Mouse (Mus musculus) layer of hippocampus, postnatal 25 days (tissue): Measurements from ENCODE around the gene Ap2a1. TPM values are rescaled to one million over a fixed set of nuclear protein-coding genes. Genes with fewer than 3 reads are reported as not detected.

Source experiments
- DNase-seq, 2 experiments: peaks; one replicate each; pipeline ENCODE4 v3.0.0; 2022; ENCODE audit warnings: mixed read lengths in 2 of 2, low spot score in 1 of 2; ENCODE audit errors: extremely low spot score in 1 of 2
- total RNA-seq, 2 experiments: library from RNA; stranded (reverse); gene quantifications; 2 replicates each; pipeline ENCODE4 v1.2.3; 2021

The Ap2a1 gene
- total RNA-seq: 100 to 1,000 TPM; 304 to 306 TPM

GRCm38 (mm10) chr7:44929204-44930151 lies at the start of gene Ap2a1:
TSS of gene Ap2a1 (minus strand) at chr7:44929496.
- DNase-seq: peak; percentile 91

GRCm38 (mm10) chr7:44978300-44978699 lies 49.0 kb upstream of the Ap2a1 start:
- no peak for DNase-seq

DNA sequence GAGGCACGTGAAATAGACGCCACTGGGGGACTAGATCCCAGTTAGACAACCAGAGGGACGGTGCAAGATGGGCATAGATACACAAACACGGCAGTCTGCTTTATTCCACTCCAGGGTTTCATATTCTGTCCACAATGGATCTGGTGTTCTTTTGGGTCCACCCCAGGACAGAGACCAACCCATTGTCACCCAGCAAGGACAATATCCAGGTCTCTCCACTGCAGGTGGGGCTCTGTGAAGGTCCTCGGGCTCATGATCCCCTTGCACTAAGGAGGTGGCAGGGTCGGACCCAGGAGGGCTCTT lies 45.8 kb upstream of the Ap2a1 start:
- DNase-seq: no peak

- DNase-seq: peak; percentile 76 to 84
Observed at GRCm38 (mm10) chr7:44974383-44975116, 45.3 kb upstream of the Ap2a1 start, which contains the start of gene Cpt1c. TSS of gene Cpt1c (minus strand) at chr7:44974851.

GRCm38 (mm10) chr7:44973415-44974130 lies 44.3 kb upstream of the Ap2a1 start:
- DNase-seq: no peak

DNA sequence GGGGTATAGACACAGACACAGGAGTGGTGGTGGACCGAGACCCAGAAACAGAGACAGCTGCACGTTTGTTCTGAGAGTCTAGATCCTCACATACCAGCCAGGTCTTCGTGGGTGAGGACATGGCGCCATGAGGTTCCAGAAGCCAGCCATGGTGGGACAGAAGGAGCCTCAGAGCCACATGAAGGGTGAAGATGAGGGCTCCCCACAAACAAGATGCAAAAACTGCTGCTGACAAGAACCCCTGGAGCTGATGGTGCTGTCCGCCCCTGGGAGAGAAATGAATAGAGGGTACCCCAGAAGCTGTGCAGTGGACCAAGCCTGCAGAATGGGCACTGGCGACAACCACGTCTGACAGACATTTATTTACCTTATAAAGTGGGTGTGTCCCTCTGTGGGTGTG lies 41.8 kb upstream of the Ap2a1 start:
- no peak for DNase-seq

- peak; percentile 61 to 62 for DNase-seq
Observed at GRCm38 (mm10) chr7:44970231-44970691, 41.0 kb upstream of the Ap2a1 start.

- DNase-seq: no peak
Observed at GRCm38 (mm10) chr7:44966638-44967037, 37.3 kb upstream of the Ap2a1 start.

GRCm38 (mm10) chr7:44965975-44966374 lies 36.7 kb upstream of the Ap2a1 start:
- no peak for DNase-seq

- no peak for DNase-seq
Observed at GRCm38 (mm10) chr7:44964990-44965389, 35.7 kb upstream of the Ap2a1 start.

- DNase-seq: no peak
Observed at GRCm38 (mm10) chr7:44962831-44963230, 33.5 kb upstream of the Ap2a1 start.

GRCm38 (mm10) chr7:44962337-44962736 lies 33.0 kb upstream of the Ap2a1 start:
- DNase-seq: no peak

DNA sequence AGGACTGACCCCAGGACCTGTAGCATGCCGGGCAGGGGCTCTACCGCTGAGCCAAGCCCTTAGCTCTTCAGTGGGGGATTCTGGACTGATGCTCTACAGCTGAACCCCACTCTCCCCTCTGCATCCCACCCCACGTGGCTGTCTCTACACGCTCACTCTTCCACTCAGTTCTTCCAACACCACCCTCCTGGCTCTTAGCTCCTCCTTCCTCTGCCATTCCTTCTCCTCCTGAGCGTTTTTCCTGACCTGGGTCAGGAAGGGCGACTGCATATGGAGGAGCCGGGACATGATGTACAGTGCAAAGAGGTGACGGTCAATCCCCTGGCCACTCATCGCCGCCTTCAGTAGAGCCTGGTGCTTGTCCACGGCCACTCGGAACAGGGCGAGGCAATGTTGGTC lies 31.2 kb upstream of the Ap2a1 start:
- no peak for DNase-seq

- DNase-seq: no peak
Observed at GRCm38 (mm10) chr7:44959874-44960511, 30.7 kb upstream of the Ap2a1 start.

GRCm38 (mm10) chr7:44959281-44959680 lies 30.0 kb upstream of the Ap2a1 start:
- DNase-seq: no peak

DNA sequence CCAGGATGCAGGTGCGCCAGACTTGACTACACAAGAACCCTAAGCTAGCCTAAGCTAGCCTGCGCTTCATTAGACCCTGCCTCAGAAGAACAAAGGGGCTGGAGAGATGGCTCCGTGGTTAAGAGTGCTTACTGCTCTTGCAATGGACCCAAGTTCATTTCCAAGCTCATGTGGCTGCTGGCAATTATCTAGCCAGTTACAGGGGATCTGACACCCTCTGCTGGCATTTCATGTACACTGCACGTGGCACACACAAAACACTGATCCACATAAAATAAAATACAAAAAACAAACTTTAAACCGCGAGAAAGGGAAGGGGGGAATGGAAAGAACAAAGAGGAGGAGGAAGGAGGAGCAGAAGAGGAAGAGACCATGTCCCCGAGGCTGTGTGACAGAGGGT lies 28.9 kb upstream of the Ap2a1 start:
- DNase-seq: peak in 1 of 2 experiments; percentile 45

DNA sequence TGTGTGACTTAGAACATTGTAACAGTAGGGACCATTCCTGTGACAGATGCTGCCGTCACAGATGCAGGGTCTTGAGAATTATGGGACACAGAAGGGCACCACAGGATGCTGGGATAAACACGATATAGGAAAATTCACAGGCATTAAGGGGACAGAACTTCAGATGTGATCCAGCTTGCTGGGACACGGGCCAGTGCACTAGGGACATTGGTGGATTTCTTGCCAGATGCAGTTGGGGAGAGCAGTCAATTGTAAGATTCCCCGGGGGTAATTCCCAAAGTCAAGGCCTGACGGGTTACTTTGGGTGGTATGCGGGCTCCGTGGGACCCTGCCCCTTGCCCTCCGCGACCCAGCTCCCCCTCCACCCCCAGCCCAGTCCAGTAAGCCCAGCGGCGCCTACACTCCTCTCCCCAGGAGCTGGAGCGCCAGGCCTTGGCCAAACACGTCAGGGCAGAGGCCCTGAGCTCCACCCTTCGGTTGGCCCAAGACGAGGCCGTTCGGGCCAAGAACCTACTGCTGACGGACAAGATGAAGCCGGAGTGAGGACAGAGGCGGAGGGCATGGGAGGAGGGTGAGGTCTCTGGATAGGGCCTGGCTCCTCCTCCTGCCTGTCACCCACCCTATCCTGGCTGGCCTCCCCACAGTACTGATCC lies 28.0 kb upstream of the Ap2a1 start:
- DNase-seq: no peak

DNA sequence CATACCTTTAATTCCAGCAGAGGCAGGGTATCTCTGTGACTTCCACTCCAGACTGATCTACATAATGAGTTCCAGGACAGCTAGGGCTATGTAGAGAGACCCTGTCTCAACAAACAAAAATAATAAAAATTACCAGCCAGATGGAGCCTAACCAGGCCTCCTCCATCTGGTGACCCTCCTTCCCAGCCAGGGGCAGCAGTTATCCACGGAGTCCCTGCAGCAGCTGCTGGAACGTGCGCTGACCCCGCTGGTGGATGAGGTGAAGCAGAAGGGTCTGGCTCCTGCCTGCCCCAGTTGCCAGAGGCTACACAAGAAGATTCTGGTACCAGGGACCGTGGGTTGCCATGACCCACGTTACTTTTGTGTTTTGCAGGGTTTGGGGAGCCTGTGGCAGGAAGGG lies 27.0 kb upstream of the Ap2a1 start:
- DNase-seq: no peak

- no peak for DNase-seq
Observed at GRCm38 (mm10) chr7:44955628-44956027, 26.3 kb upstream of the Ap2a1 start.
